Mouse (Mus musculus) thymus, adult 18-20 months (tissue): Measurements from ENCODE around the gene Ier5l.
A peak's percentile ranks its signal among the peaks of the same experiment; 100 is the strongest.

Source experiments
- DNase-seq, 2 experiments: peaks; one replicate each; pipeline ENCODE4 v3.0.0; 2022; ENCODE audit warnings: mixed read lengths in 2 of 2

Ier5l gene

GRCm38 (mm10) chr2:30441518-30442497 is 32.2 kb downstream of the Ier5l start:
- peak in 1 of 2 experiments; percentile 51 for DNase-seq

- peak; percentile 21 to 64 for DNase-seq
Observed at GRCm38 (mm10) chr2:30440701-30441517, 33.1 kb downstream of the Ier5l start.

- DNase-seq, result no peak
Observed at GRCm38 (mm10) chr2:30440211-30440700, 33.8 kb downstream of the Ier5l start.

- DNase-seq, result no peak
Observed at GRCm38 (mm10) chr2:30439631-30440030, 34.4 kb downstream of the Ier5l start.

- DNase-seq, result no peak
Observed at GRCm38 (mm10) chr2:30437791-30438190, 36.2 kb downstream of the Ier5l start.

GRCm38 (mm10) chr2:30436809-30437208 is 37.2 kb downstream of the Ier5l start:
- DNase-seq, result no peak

- no peak for DNase-seq
Observed at GRCm38 (mm10) chr2:30436156-30436545, 37.9 kb downstream of the Ier5l start.

GRCm38 (mm10) chr2:30435326-30436155 is 38.5 kb downstream of the Ier5l start:
- DNase-seq, result peak in 1 of 2 experiments; percentile 39

- no peak for DNase-seq
Observed at GRCm38 (mm10) chr2:30429156-30429555, 44.9 kb downstream of the Ier5l start.
